Comparison of ENCODE assay signal across 12 mouse cellular contexts in the genomic region with DNA sequence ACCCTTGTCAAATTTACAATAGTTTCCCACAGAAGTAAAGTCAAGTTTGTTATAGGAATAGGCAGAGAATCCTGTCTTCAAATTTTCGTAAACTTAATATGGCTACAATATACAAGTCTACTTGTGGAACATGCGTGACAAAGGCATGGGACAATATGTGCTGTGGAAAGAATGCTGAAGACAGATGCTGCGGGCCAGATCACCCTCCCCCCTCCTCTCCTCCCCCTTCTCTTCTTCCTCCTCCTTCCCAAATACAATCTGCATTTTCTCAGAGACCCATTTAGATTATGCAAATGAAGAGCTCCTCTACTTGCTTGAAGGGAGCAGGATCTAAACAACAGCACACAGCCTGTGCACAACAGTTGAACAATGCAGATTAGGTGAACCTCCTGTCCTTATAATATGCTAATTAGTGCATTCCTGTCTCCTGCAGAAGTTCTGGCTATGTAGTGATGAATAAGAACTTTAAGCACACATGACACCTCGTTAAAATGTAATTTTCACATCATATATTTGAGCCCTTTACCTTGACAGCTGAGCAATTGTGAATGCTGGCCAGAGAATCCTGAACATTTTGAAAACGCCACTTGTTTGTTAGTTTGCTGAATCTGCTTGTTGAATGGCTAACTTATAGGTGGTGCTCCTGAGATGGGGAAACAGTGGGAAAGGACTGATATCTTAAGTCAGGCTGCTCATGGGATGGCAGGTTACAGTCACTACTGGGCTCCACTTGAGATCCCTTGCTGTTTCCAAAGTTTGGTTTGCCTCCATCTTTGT.
DNase-seq lines count a peak whose midpoint lies in the region; ATAC-seq lines count a peak whose summit lies in the region.
"Had no signal": no experiment of that assay in that cellular context is flagged by ENCODE, and none has a peak within 500 bp of the region (broad histone marks: within the 10 kb centered on the region; RNA-seq: fewer than 3 reads in every experiment).

No protein-coding gene starts in this region.

- no peak overlapping the region for H3K4me3 ChIP-seq in heart, embryonic 12.5 days
- no peak overlapping the region for H3K4me3 ChIP-seq in forebrain, embryonic 16.5 days (replicated peaks; ENCODE audit: low read length)
- no peak overlapping the region for H3K4me3 ChIP-seq in midbrain, embryonic 11.5 days (ENCODE audit: low read depth, low read length)
- H3K4me3 ChIP-seq: liver, embryonic 12.5 days had no signal

- no peaks in the 10 kb centered on the region for H3K9me3 ChIP-seq in heart, embryonic 12.5 days (replicated peaks)
- H3K9me3 ChIP-seq in forebrain, embryonic 16.5 days (ENCODE audit: control insufficient read depth, low read length): peaks cover 3% of the 10 kb centered on the region; the same call in 1 of the 2 replicates
- H3K9me3 ChIP-seq in midbrain, embryonic 11.5 days (ENCODE audit: control insufficient read depth, low read length): peaks cover 3% of the 10 kb centered on the region; the same call in 1 of the 2 replicates
- H3K9me3 ChIP-seq: liver, embryonic 12.5 days had no signal

- H3K36me3 ChIP-seq in heart, embryonic 12.5 days: no peaks in the 10 kb centered on the region
- no peaks in the 10 kb centered on the region for H3K36me3 ChIP-seq in forebrain, embryonic 16.5 days (ENCODE audit: control insufficient read depth, insufficient read depth)
- H3K36me3 ChIP-seq in midbrain, embryonic 11.5 days (ENCODE audit: control insufficient read depth, insufficient read depth, low read length): no peaks in the 10 kb centered on the region
- H3K36me3 ChIP-seq: liver, embryonic 12.5 days had no signal

- H3K4me1 ChIP-seq in heart, embryonic 12.5 days (replicated peaks): 0 out of 2 replicates have a peak, but pooled peaks cover 9% of the 10 kb centered on the region
- peaks cover 13% of the 10 kb centered on the region for H3K4me1 ChIP-seq in forebrain, embryonic 16.5 days (replicated peaks; ENCODE audit: control insufficient read depth, insufficient read depth, low read length)
- peaks cover 15% of the 10 kb centered on the region for H3K4me1 ChIP-seq in midbrain, embryonic 11.5 days (ENCODE audit: control insufficient read depth, insufficient read depth, low read length)
- H3K4me1 ChIP-seq: liver, embryonic 12.5 days had no signal

- ATAC-seq in heart, embryonic 12.5 days (ENCODE audit: insufficient number of reproducible peaks, low FRiP score): no peak
- peak; percentile 37 for ATAC-seq in forebrain, embryonic 16.5 days
- peak; percentile 81 for ATAC-seq in midbrain, embryonic 11.5 days (ENCODE audit: low FRiP score)
- ATAC-seq: activated CD4-positive, CD25-positive, alpha-beta regulatory T cell, adult 4 months; liver, embryonic 12.5 days had no signal

- H3K27ac ChIP-seq in heart, embryonic 12.5 days (ENCODE audit: poor library complexity, severe bottlenecking): no peak overlapping the region
- no peak overlapping the region for H3K27ac ChIP-seq in forebrain, embryonic 16.5 days (ENCODE audit: low read length)
- peak overlapping the region; percentile 45; the same call in 1 of the 2 replicates for H3K27ac ChIP-seq in midbrain, embryonic 11.5 days (ENCODE audit: low read depth, low read length)
- H3K27ac ChIP-seq: liver, embryonic 12.5 days had no signal

- H3K27me3 ChIP-seq in heart, embryonic 12.5 days (replicated peaks): no peaks in the 10 kb centered on the region
- H3K27me3 ChIP-seq in forebrain, embryonic 16.5 days (replicated peaks; ENCODE audit: control insufficient read depth, insufficient read depth, low read length): no peaks in the 10 kb centered on the region
- no peaks in the 10 kb centered on the region for H3K27me3 ChIP-seq in midbrain, embryonic 11.5 days (ENCODE audit: control insufficient read depth, insufficient read depth, low read length)
- H3K27me3 ChIP-seq: liver, embryonic 12.5 days had no signal

- no peak overlapping the region for H3K9ac ChIP-seq in heart, embryonic 12.5 days
- H3K9ac ChIP-seq in forebrain, embryonic 16.5 days (replicated peaks; ENCODE audit: low read depth, low read length): no peak overlapping the region
- H3K9ac ChIP-seq in midbrain, embryonic 11.5 days (ENCODE audit: low read length): no peak overlapping the region
- H3K9ac ChIP-seq: liver, embryonic 12.5 days had no signal

- WGBS in heart, embryonic 12.5 days: 44% methylated on average over 5 of the region's 5 CpGs
- WGBS in forebrain, embryonic 16.5 days: 21% methylated on average over 5 of the region's 5 CpGs
- 26% methylated on average over 5 of the region's 5 CpGs for WGBS in midbrain, embryonic 11.5 days

- no peak for DNase-seq in heart, adult 11 months
- peak; percentile 19 for DNase-seq in ES-CJ7 (ENCODE audit: low read depth, low spot score)
- peak; percentile 86 for DNase-seq in midbrain, embryonic 11.5 days (ENCODE audit: low spot score, missing footprints)
- no peak for DNase-seq in thymus, postnatal 25 days
- no peak for DNase-seq in ovary, postnatal 36 days (ENCODE audit: low spot score)
- no peak for DNase-seq in spleen, postnatal 14 days (ENCODE audit: low spot score in 2 of 2)
- DNase-seq: cerebellum, adult 18-20 months; kidney, adult 2 months had no signal

- H3K4me2 ChIP-seq in heart, embryonic 12.5 days: peak overlapping the region; percentile 56
- H3K4me2 ChIP-seq in forebrain, embryonic 16.5 days (ENCODE audit: low read length): no peak overlapping the region
- H3K4me2 ChIP-seq in midbrain, embryonic 11.5 days: peak overlapping the region; percentile 16
- H3K4me2 ChIP-seq: liver, embryonic 12.5 days had no signal

Comparison
In these comparisons a context has a peak if more than half of its experiments do, and no peak if none do; other contexts are left out.
1. DNase-seq: peak in ES-CJ7 (single experiment) and midbrain, embryonic 11.5 days (single experiment); none in heart, adult 11 months (single experiment), thymus, postnatal 25 days (single experiment), ovary, postnatal 36 days (single experiment) and spleen, postnatal 14 days (0 of 2).